Mouse (Mus musculus): ENCODE measurements around the gene Xpa.
A peak's percentile ranks its signal among the peaks of the same experiment; 100 is the strongest.

Xpa gene

GRCm38 (mm10) chr4:46195781-46196487, at the start of gene Xpa:
Gene Xpa, minus strand, starts transcription at chr4:46196311.
- peak; percentile 97 for DNase-seq

GRCm38 (mm10) chr4:46235871-46236270, 39.8 kb upstream of the Xpa start:
- no peak for DNase-seq

- no peak for DNase-seq
These were observed 38.6 kb upstream of the Xpa start for GRCm38 (mm10) chr4:46234739-46235138.

- no peak for DNase-seq
These were observed 30.9 kb upstream of the Xpa start for GRCm38 (mm10) chr4:46226972-46227535.

- peak; percentile 0 for DNase-seq
These were observed 25.0 kb upstream of the Xpa start for GRCm38 (mm10) chr4:46221090-46221489.

GRCm38 (mm10) chr4:46202562-46203126, 6.5 kb upstream of the Xpa start:
- DNase-seq = peak; percentile 32

GRCm38 (mm10) chr4:46201834-46202561, 5.9 kb upstream of the Xpa start:
- peak; percentile 80 for DNase-seq

GRCm38 (mm10) chr4:46198064-46198463, 2.0 kb upstream of the Xpa start:
- no peak for DNase-seq

- DNase-seq = no peak
These were observed 402 bp upstream of the Xpa start for GRCm38 (mm10) chr4:46196513-46196912.

- DNase-seq = peak; percentile 20
These were observed 4.1 kb downstream of the Xpa start for GRCm38 (mm10) chr4:46192011-46192410.

GRCm38 (mm10) chr4:46186466-46186865, 9.6 kb downstream of the Xpa start:
- DNase-seq = no peak

GRCm38 (mm10) chr4:46185890-46186289, 10.2 kb downstream of the Xpa start:
- no peak for DNase-seq

GRCm38 (mm10) chr4:46185423-46185822, 10.7 kb downstream of the Xpa start:
- DNase-seq = no peak

- DNase-seq = no peak
These were observed 13.9 kb downstream of the Xpa start for GRCm38 (mm10) chr4:46182181-46182580.

- no peak for DNase-seq
These were observed 14.9 kb downstream of the Xpa start for GRCm38 (mm10) chr4:46181168-46181567.

GRCm38 (mm10) chr4:46177496-46177895, 18.6 kb downstream of the Xpa start:
- no peak for DNase-seq

GRCm38 (mm10) chr4:46177018-46177417, 19.1 kb downstream of the Xpa start:
- DNase-seq = no peak

- DNase-seq = no peak
These were observed 19.8 kb downstream of the Xpa start for GRCm38 (mm10) chr4:46176313-46176712.

GRCm38 (mm10) chr4:46171761-46172160, 24.4 kb downstream of the Xpa start:
- DNase-seq = no peak

GRCm38 (mm10) chr4:46165831-46166230, 30.3 kb downstream of the Xpa start:
- DNase-seq = no peak

- no peak for DNase-seq
These were observed 32.1 kb downstream of the Xpa start for GRCm38 (mm10) chr4:46164027-46164426.

- no peak for DNase-seq
These were observed 44.1 kb downstream of the Xpa start for GRCm38 (mm10) chr4:46151903-46152544.

- no peak for DNase-seq
These were observed 49.2 kb downstream of the Xpa start for GRCm38 (mm10) chr4:46146881-46147280.

All from kidney, postnatal 10 days (tissue).